Mouse (Mus musculus) sigmoid colon, adult 10 weeks (tissue): ENCODE data around the gene Cdc7. TPM values are rescaled to one million over a fixed set of nuclear protein-coding genes. Genes with fewer than 3 reads are reported as not detected.

ENCODE experiments used
- polyA plus RNA-seq: library from polyadenylated mRNA; stranded (reverse); fragments of 350-450 nt; fragmentation: Illumina TruSeq; extraction: RNeasy Lipid Tissue Mini Kit (QIAGEN cat#74804); gene quantifications from one replicate; pipeline ENCODE4 v1.2.3, GENCODE M21; 2014; ENCODE audit warnings: low read depth, low replicate concordance

Cdc7 gene
- polyA plus RNA-seq = 6.0 TPM

GRCm38 (mm10) chr5:106963584-106964512 is at the start of gene Cdc7:
Gene Cdc7, plus strand, starts transcription at chr5:106964322.

GRCm38 (mm10) chr5:106925488-106926368 is 38.4 kb upstream of the Cdc7 start, which contains the start of gene Hfm1:
Gene Hfm1, minus strand, starts transcription at chr5:106926321.

Other genes starting within 250 kb of the Cdc7 start
- gene Hfm1, start 38.0 kb upstream of the Cdc7 start, polyA plus RNA-seq = not detected